Mouse (Mus musculus) ES-E14 (cell line): ENCODE results near the gene Stard5. TPM values are rescaled to one million over a fixed set of nuclear protein-coding genes. Genes with fewer than 3 reads are reported as not detected.

Source experiments
- DNase-seq: peaks from one replicate; pipeline ENCODE4 v3.0.0-alpha.2; 2013; ENCODE audit warnings: low read depth, low spot score
- H3K27ac ChIP-seq: 2 replicates; pipeline ENCODE4 v1.5.1; 2012; ENCODE audit warnings: low read depth, mild to moderate bottlenecking, low read length, moderate library complexity, mixed read lengths; ENCODE audit not compliant: poor library complexity, insufficient read depth, severe bottlenecking
- H3K36me3 ChIP-seq: 2 replicates; pipeline ENCODE4 v1.6.1; 2012; ENCODE audit warnings: mild to moderate bottlenecking, low read length, moderate library complexity, mixed read lengths; ENCODE audit not compliant: control insufficient read depth, poor library complexity, insufficient read depth, severe bottlenecking
- H3K4me1 ChIP-seq, 2 experiments: fragments of 150-350 bp in 1 of 2; sonication (generic) in 1 of 2; 2 replicates each; pipeline ENCODE4 v1.6.1; 2012; ENCODE audit warnings: low read length in 2 of 2, mild to moderate bottlenecking in 1 of 2, mixed read lengths in 1 of 2; ENCODE audit not compliant: control insufficient read depth in 2 of 2, insufficient read depth in 2 of 2, poor library complexity in 1 of 2
- H3K4me3 ChIP-seq, 2 experiments: fragments of 150-350 bp in 1 of 2; sonication (generic) in 1 of 2; 2 replicates each; pipeline ENCODE4 v1.5.1; 2012; ENCODE audit warnings: low read length in 2 of 2, low read depth in 1 of 2, mild to moderate bottlenecking in 1 of 2, mixed read lengths in 1 of 2; ENCODE audit not compliant: insufficient read depth in 1 of 2, poor library complexity in 1 of 2, severe bottlenecking in 1 of 2
- H3K9ac ChIP-seq: 2 replicates; pipeline ENCODE4 v1.6.1; 2012; ENCODE audit warnings: low read depth, mild to moderate bottlenecking, low read length, mixed read lengths; ENCODE audit not compliant: poor library complexity, insufficient read depth, severe bottlenecking
- H3K9me3 ChIP-seq: fragments of 150-350 bp; sonication (generic); 2 replicates; pipeline ENCODE4 v1.6.1; 2012; ENCODE audit warnings: low read depth, mild to moderate bottlenecking, low read length; ENCODE audit not compliant: control insufficient read depth, insufficient read depth
- CHD2 ChIP-seq: IDR thresholded peaks from 2 replicates; pipeline ENCODE4 v1.6.1; 2014; ENCODE audit warnings: mild to moderate bottlenecking, low read depth, low read length, inconsistent platforms
- HCFC1 ChIP-seq: IDR thresholded peaks from 2 replicates; pipeline ENCODE4 v1.6.1; 2012; ENCODE audit warnings: low read length, inconsistent platforms, borderline replicate concordance; ENCODE audit not compliant: insufficient read depth
- MAFK ChIP-seq: IDR thresholded peaks from 2 replicates; pipeline ENCODE4 v1.6.1; 2014; ENCODE audit warnings: mild to moderate bottlenecking, low read depth, low read length, inconsistent platforms; ENCODE audit not compliant: insufficient read depth
- ZC3H11A ChIP-seq: IDR thresholded peaks from 2 replicates; pipeline ENCODE4 v1.6.1; 2012; ENCODE audit warnings: low read depth, mild to moderate bottlenecking, inconsistent platforms, low read length, borderline replicate concordance
- ZNF384 ChIP-seq: IDR thresholded peaks from 2 replicates; pipeline ENCODE4 v1.6.1; 2012; ENCODE audit warnings: low read depth, low read length, inconsistent platforms
- in situ Hi-C, 2 experiments: fragments of 600-800 bp; cut with MboI; formaldehyde crosslinking; loops; one replicate each; pipeline ENCODE4 v1.15.1; 2025; ENCODE audit warnings: low sequenced_read_pairs in 2 of 2, inconsistent platforms in 1 of 2; ENCODE audit not compliant: unreplicated experiment in 2 of 2
- total RNA-seq: library from RNA; depleted of rRNA; stranded (reverse); fragments of 300-350 nt; gene quantifications from 2 replicates; pipeline ENCODE4 v1.2.3, GENCODE M21; 2012

Gene Stard5
- total RNA-seq, 1 experiment: 8.1 TPM

GRCm38 (mm10) chr7:83644761-83645160 is 13.0 kb downstream of the Stard5 start:
- in situ Hi-C loops: no loop called here
- no peak overlapping the region for H3K4me3 ChIP-seq
- no peaks in the 10 kb centered on the region for H3K4me1 ChIP-seq
- H3K27ac ChIP-seq: no peak overlapping the region
- DNase-seq: no peak
- H3K9ac ChIP-seq: no peak overlapping the region
- TF ChIP-seq HCFC1 (no peak), MAFK (no peak), CHD2 (no peak), ZNF384 (no peak)
- H3K36me3 ChIP-seq: peaks cover 6% of the 10 kb centered on the region
- no peaks in the 10 kb centered on the region for H3K9me3 ChIP-seq

- Histone ChIP-seq H3K9ac (no peak overlapping the region), H3K9me3 (no peaks in the 10 kb centered on the region), H3K4me1 (no peaks in the 10 kb centered on the region), H3K4me3 (no peak overlapping the region), H3K27ac (no peak overlapping the region), H3K36me3 (peaks cover 5% of the 10 kb centered on the region)
- TF ChIP-seq ZNF384: no peak
- no peak for TF ChIP-seq MAFK
- no peak for TF ChIP-seq HCFC1
- no peak for TF ChIP-seq ZC3H11A
- no peak for TF ChIP-seq CHD2
- in situ Hi-C loops: no loop called here
- no peak for DNase-seq
Observed at GRCm38 (mm10) chr7:83645476-83645875, 13.7 kb downstream of the Stard5 start.

- TF ChIP-seq HCFC1: no peak
- TF ChIP-seq ZNF384: no peak
- no peak for TF ChIP-seq MAFK
- TF ChIP-seq CHD2: no peak
- TF ChIP-seq ZC3H11A: no peak
- Histone ChIP-seq H3K4me3 (no peak overlapping the region), H3K9me3 (no peaks in the 10 kb centered on the region), H3K27ac (no peak overlapping the region), H3K4me1 (no peaks in the 10 kb centered on the region), H3K36me3 (no peaks in the 10 kb centered on the region), H3K9ac (no peak overlapping the region)
- DNase-seq: no peak
- in situ Hi-C loops: no loop called here
Observed at GRCm38 (mm10) chr7:83648807-83649206, 17.0 kb downstream of the Stard5 start.

GRCm38 (mm10) chr7:83650638-83651037 is 18.9 kb downstream of the Stard5 start:
- no peak overlapping the region for H3K4me3 ChIP-seq
- H3K4me1 ChIP-seq: no peaks in the 10 kb centered on the region
- no peak for DNase-seq
- H3K36me3 ChIP-seq: no peaks in the 10 kb centered on the region
- no peak overlapping the region for H3K9ac ChIP-seq
- no peak for TF ChIP-seq CHD2
- TF ChIP-seq ZC3H11A: no peak
- TF ChIP-seq ZNF384: no peak
- TF ChIP-seq MAFK: no peak
- no peak for TF ChIP-seq HCFC1
- in situ Hi-C loops: no loop called here
- H3K9me3 ChIP-seq: no peaks in the 10 kb centered on the region
- H3K27ac ChIP-seq: no peak overlapping the region

- Histone ChIP-seq H3K9ac (no peak overlapping the region), H3K4me3 (no peak overlapping the region), H3K4me1 (no peaks in the 10 kb centered on the region), H3K27ac (no peak overlapping the region), H3K9me3 (no peaks in the 10 kb centered on the region), H3K36me3 (no peaks in the 10 kb centered on the region)
- in situ Hi-C loops: no loop called here
- no peak for DNase-seq
- no peak for TF ChIP-seq ZC3H11A
- no peak for TF ChIP-seq MAFK
- TF ChIP-seq CHD2: no peak
- no peak for TF ChIP-seq HCFC1
- TF ChIP-seq ZNF384: no peak
Observed at GRCm38 (mm10) chr7:83652498-83652897, 20.7 kb downstream of the Stard5 start.
